Mouse (Mus musculus): ENCODE measurements around the gene Gpc3.

- TF ChIP-seq CTCF (IDR thresholded peaks at IDR 0.05; ENCODE audit: low read depth, low read length), result no peak
- TF ChIP-seq POLR2A (IDR thresholded peaks at IDR 0.05; ENCODE audit: borderline replicate concordance, low read depth, low read length), result no peak
These were observed 99.2 kb downstream of the Gpc3 start for GRCm38 (mm10) chrX:52514553-52514952.
